Mouse (Mus musculus) brain, embryonic 14.5 days (tissue): ENCODE data around the gene Tspo2.

Experiments used
- CTCF ChIP-seq: fragments of 200-500 bp; IDR thresholded peaks from 2 replicates; pipeline ENCODE4 v1.5.1; 2012; ENCODE audit warnings: inconsistent platforms, mild to moderate bottlenecking, moderate library complexity, borderline replicate concordance; ENCODE audit not compliant: insufficient read depth, insufficient read length; ENCODE audit errors: extremely low read depth
- POLR2A ChIP-seq: fragments of 200-500 bp; IDR thresholded peaks from 2 replicates; pipeline ENCODE4 v1.6.1; 2012; ENCODE audit warnings: mild to moderate bottlenecking, inconsistent platforms, borderline replicate concordance; ENCODE audit not compliant: poor library complexity, insufficient read depth, insufficient read length, severe bottlenecking; ENCODE audit errors: extremely low read depth

GRCm38 (mm10) chr17:48467395-48468231 lies 16.3 kb upstream of the Tspo2 start:
- TF ChIP-seq POLR2A = no peak
- TF ChIP-seq CTCF = peak; percentile 98
